In genomic region chr11:109339155-109339938, GRCm38 (mm10) we compare ENCODE assay signal across 19 mouse cellular contexts. TPM values are rescaled to one million over a fixed set of nuclear protein-coding genes. Genes with fewer than 3 reads are reported as not detected.
"Had no signal": no experiment of that assay in that cellular context is flagged by ENCODE, and none has a peak within 500 bp of the region (broad histone marks: within the 10 kb centered on the region; RNA-seq: fewer than 3 reads in every experiment).

No protein-coding gene starts in this region.

- DNase-seq: lung, adult 18-20 months; lung, embryonic 14.5 days; lung, postnatal 10 days; lung, postnatal 4 days; midbrain, embryonic 14.5 days; retina, postnatal 1 day; right cerebral cortex, adult 18-20 months; right cerebral cortex, postnatal 25 days; right cerebral cortex, postnatal 4 days; spleen, adult 18-20 months; thymus, adult 18-20 months; thymus, postnatal 14 days; thymus, postnatal 36 days had no signal

- H3K4me2 ChIP-seq: lung, embryonic 14.5 days; midbrain, embryonic 12.5 days; neural tube, embryonic 13.5 days; neural tube, embryonic 15.5 days had no signal

- H3K9me3 ChIP-seq: midbrain, embryonic 10.5 days; midbrain, embryonic 12.5 days; neural tube, embryonic 13.5 days; neural tube, embryonic 15.5 days had no signal

- H3K36me3 ChIP-seq: midbrain, embryonic 10.5 days; midbrain, embryonic 12.5 days; neural tube, embryonic 13.5 days; neural tube, embryonic 15.5 days had no signal

- H3K27ac ChIP-seq: midbrain, embryonic 10.5 days; midbrain, embryonic 12.5 days; neural tube, embryonic 13.5 days; neural tube, embryonic 15.5 days had no signal

- H3K4me3 ChIP-seq: midbrain, embryonic 10.5 days; midbrain, embryonic 12.5 days; myocyte; neural tube, embryonic 13.5 days; neural tube, embryonic 15.5 days had no signal

- H3K27me3 ChIP-seq: midbrain, embryonic 12.5 days; neural tube, embryonic 13.5 days; neural tube, embryonic 15.5 days had no signal

- H3K4me1 ChIP-seq: neural tube, embryonic 15.5 days had no signal

- H3K9ac ChIP-seq: lung, embryonic 14.5 days; midbrain, embryonic 12.5 days; neural tube, embryonic 13.5 days; neural tube, embryonic 15.5 days had no signal

- ATAC-seq: midbrain, embryonic 16.5 days had no signal

RNA-seq across cellular contexts. Expression of gene Rgs9, which starts 41.4 kb away (rescaled TPM):
- polyA plus RNA-seq: myocyte had no signal
